Mouse (Mus musculus) urinary bladder, postnatal 25 days (tissue): ENCODE measurements around the gene Acp6.
"Not testable (repeated sequence)": the region's sequence is repeated elsewhere in the genome, so short reads cannot be mapped to it uniquely, and the experiment has no call there.

Source experiments
- DNase-seq: peaks from one replicate; pipeline ENCODE4 v3.0.0; 2022; ENCODE audit warnings: low spot score

The Acp6 gene

GRCm38 (mm10) chr3:97158611-97159508 lies at the start of gene Acp6:
Acp6 (plus strand) TSS chr3:97158777.
- peak; percentile 77 for DNase-seq

- no peak for DNase-seq
Observed at GRCm38 (mm10) chr3:97117511-97117910, 41.1 kb upstream of the Acp6 start.

GRCm38 (mm10) chr3:97118313-97118712 lies 40.3 kb upstream of the Acp6 start:
- no peak for DNase-seq

GRCm38 (mm10) chr3:97124193-97124592 lies 34.4 kb upstream of the Acp6 start:
- no peak for DNase-seq

GRCm38 (mm10) chr3:97129410-97129809 lies 29.2 kb upstream of the Acp6 start:
- no peak for DNase-seq

GRCm38 (mm10) chr3:97137666-97138065 lies 20.9 kb upstream of the Acp6 start:
- not testable (repeated sequence) for DNase-seq

GRCm38 (mm10) chr3:97151092-97151491 lies 7.5 kb upstream of the Acp6 start:
- DNase-seq, result no peak

GRCm38 (mm10) chr3:97156431-97156830 lies 2.1 kb upstream of the Acp6 start:
- DNase-seq, result no peak

GRCm38 (mm10) chr3:97157308-97157707 lies 1.3 kb upstream of the Acp6 start:
- DNase-seq, result no peak

- DNase-seq, result peak; percentile 78
Observed at GRCm38 (mm10) chr3:97157958-97158599, 498 bp upstream of the Acp6 start.

GRCm38 (mm10) chr3:97159509-97159850 lies 903 bp downstream of the Acp6 start:
- no peak for DNase-seq

GRCm38 (mm10) chr3:97159986-97160385 lies 1.4 kb downstream of the Acp6 start:
- no peak for DNase-seq

GRCm38 (mm10) chr3:97160908-97161307 lies 2.3 kb downstream of the Acp6 start:
- no peak for DNase-seq

- DNase-seq, result no peak
Observed at GRCm38 (mm10) chr3:97161773-97162172, 3.2 kb downstream of the Acp6 start.

- DNase-seq, result no peak
Observed at GRCm38 (mm10) chr3:97164477-97164876, 5.9 kb downstream of the Acp6 start.

GRCm38 (mm10) chr3:97167126-97167525 lies 8.5 kb downstream of the Acp6 start:
- DNase-seq, result no peak

- DNase-seq, result no peak
Observed at GRCm38 (mm10) chr3:97171531-97171930, 13.0 kb downstream of the Acp6 start.

GRCm38 (mm10) chr3:97172231-97172630 lies 13.7 kb downstream of the Acp6 start:
- DNase-seq, result no peak

- DNase-seq, result no peak
Observed at GRCm38 (mm10) chr3:97172632-97173031, 14.1 kb downstream of the Acp6 start.

- no peak for DNase-seq
Observed at GRCm38 (mm10) chr3:97178885-97179284, 20.3 kb downstream of the Acp6 start.

- no peak for DNase-seq
Observed at GRCm38 (mm10) chr3:97180527-97180926, 21.9 kb downstream of the Acp6 start.

GRCm38 (mm10) chr3:97183810-97184209 lies 25.2 kb downstream of the Acp6 start:
- no peak for DNase-seq

- DNase-seq, result peak; percentile 63
Observed at GRCm38 (mm10) chr3:97185098-97185860, 26.7 kb downstream of the Acp6 start.
